Comparison of ENCODE assay signal across 9 mouse cellular contexts in genomic region chr11:55419296-55419677, GRCm38 (mm10). TPM values are rescaled to one million over a fixed set of nuclear protein-coding genes. Genes with fewer than 3 reads are reported as not detected.
DNase-seq lines count a peak whose midpoint lies in the region; ATAC-seq and TF ChIP-seq lines count a peak whose summit lies in the region.
"Had no signal": no experiment of that assay in that cellular context is flagged by ENCODE, and none has a peak within 500 bp of the region (broad histone marks: within the 10 kb centered on the region; RNA-seq: fewer than 3 reads in every experiment).

No protein-coding gene starts in this region.

- H3K36me3 ChIP-seq in midbrain, embryonic 11.5 days (ENCODE audit: control insufficient read depth, insufficient read depth, low read length): no peaks in the 10 kb centered on the region

- no peak for ATAC-seq in midbrain, embryonic 11.5 days (ENCODE audit: low FRiP score)

- peak overlapping the region; percentile 60 for H3K4me2 ChIP-seq in midbrain, embryonic 11.5 days

- no peak for TF ChIP-seq CTCF in lung, adult 2 months (IDR thresholded peaks at IDR 0.05; ENCODE audit: insufficient read depth, low read length)

- H3K27ac ChIP-seq in midbrain, embryonic 11.5 days (ENCODE audit: low read depth, low read length): peak overlapping the region; percentile 57; the same call in 1 of the 2 replicates
- H3K27ac ChIP-seq: macrophage had no signal

- 14% methylated on average over 4 of the region's 4 CpGs for WGBS in lung, adult 2 months
- WGBS in midbrain, embryonic 11.5 days: 2% methylated on average over 4 of the region's 4 CpGs

- H3K4me3 ChIP-seq in lung, adult 2 months (replicated peaks; ENCODE audit: extremely low read depth, low read depth, low read length): peak overlapping the region; percentile 89
- H3K4me3 ChIP-seq in midbrain, embryonic 11.5 days (ENCODE audit: low read depth, low read length): peak overlapping the region; percentile 34

- DNase-seq in lung, adult 2 months: no peak
- no peak for DNase-seq in lung, postnatal 4 days
- DNase-seq in cerebellum, adult 9-11 months: peak; percentile 87
- DNase-seq in gastrocnemius, postnatal 25 days: peak; percentile 73
- peak; percentile 32 to 62 for DNase-seq in layer of hippocampus, adult 8-10 months (ENCODE audit: low spot score in 2 of 2)
- DNase-seq in midbrain, embryonic 11.5 days (ENCODE audit: low spot score, missing footprints): peak; percentile 91
- DNase-seq in embryo, embryonic 10.5 days (ENCODE audit: low spot score): no peak
- DNase-seq in urinary bladder, adult 2 months (ENCODE audit: low spot score): no peak

- TF ChIP-seq POLR2A in lung, adult 2 months (IDR thresholded peaks at IDR 0.05; ENCODE audit: borderline replicate concordance, extremely low read depth, low read depth, low read length): no peak

- H3K9ac ChIP-seq in midbrain, embryonic 11.5 days (ENCODE audit: low read length): peak overlapping the region; percentile 66

- H3K27me3 ChIP-seq in midbrain, embryonic 11.5 days (ENCODE audit: control insufficient read depth, insufficient read depth, low read length): no peaks in the 10 kb centered on the region

- peaks cover 15% of the 10 kb centered on the region for H3K4me1 ChIP-seq in lung, adult 2 months (ENCODE audit: control insufficient read depth, insufficient read depth, low read length)
- H3K4me1 ChIP-seq in midbrain, embryonic 11.5 days (ENCODE audit: control insufficient read depth, insufficient read depth, low read length): peaks cover 29% of the 10 kb centered on the region

- no peaks in the 10 kb centered on the region for H3K9me3 ChIP-seq in midbrain, embryonic 11.5 days (ENCODE audit: control insufficient read depth, low read length)

RNA-seq across cellular contexts. Expression of gene Sparc, which starts 3.7 kb away (rescaled TPM):
- 2,531 and 3,134 TPM in 2 replicates for polyA plus RNA-seq in lung, adult 2 months (2012; rRNA removed)
- 1,000 to 10,000 TPM in 1 of 2 experiments, 100 to 1,000 TPM in 1; 811 to 1,001 TPM for total RNA-seq in gastrocnemius, postnatal 25 days (2021)
- total RNA-seq in layer of hippocampus, adult 8-10 months (2022): 100 to 1,000 TPM; 259 to 443 (median 324) TPM
- polyA plus RNA-seq in midbrain, embryonic 11.5 days (2014; fragmentation: Nextera tagmentation; extraction: Ambion mirVana): 411 and 428 TPM in 2 replicates
- 3,106 and 3,504 TPM in 2 replicates for polyA plus RNA-seq in urinary bladder, adult 2 months (2012; rRNA removed)

RNA-seq across cellular contexts. Expression of gene Atox1, which starts 41.8 kb away (rescaled TPM):
- 243 and 337 TPM in 2 replicates for polyA plus RNA-seq in lung, adult 2 months (2012; rRNA removed)
- total RNA-seq in gastrocnemius, postnatal 25 days (2021): 10 to 100 TPM; 51.8 to 60.6 TPM
- total RNA-seq in layer of hippocampus, adult 8-10 months (2022): 100 to 1,000 TPM in 2 of 4 experiments, 10 to 100 TPM in 2; 82.1 to 124 (median 98.0) TPM
- polyA plus RNA-seq in midbrain, embryonic 11.5 days (2014; fragmentation: Nextera tagmentation; extraction: Ambion mirVana): 217 and 224 TPM in 2 replicates
- polyA plus RNA-seq in urinary bladder, adult 2 months (2012; rRNA removed): 382 and 536 TPM in 2 replicates

RNA-seq across cellular contexts. Expression of gene G3bp1, which starts 50.2 kb away (rescaled TPM):
- 20.5 and 21.8 TPM in 2 replicates for polyA plus RNA-seq in lung, adult 2 months (2012; rRNA removed)
- total RNA-seq in gastrocnemius, postnatal 25 days (2021): 10 to 100 TPM; 50.0 to 50.4 TPM
- 10 to 100 TPM; 36.2 to 37.6 (median 37.0) TPM for total RNA-seq in layer of hippocampus, adult 8-10 months (2022)
- polyA plus RNA-seq in midbrain, embryonic 11.5 days (2014; fragmentation: Nextera tagmentation; extraction: Ambion mirVana): 241 and 244 TPM in 2 replicates
- polyA plus RNA-seq in urinary bladder, adult 2 months (2012; rRNA removed): 41.6 and 41.8 TPM in 2 replicates

Comparison
In these comparisons a context has a peak if more than half of its experiments do, and no peak if none do; other contexts are left out.
1. DNase-seq: peak in cerebellum, adult 9-11 months (single experiment), gastrocnemius, postnatal 25 days (single experiment), layer of hippocampus, adult 8-10 months (2 of 2) and midbrain, embryonic 11.5 days (single experiment); none in lung, adult 2 months (single experiment), lung, postnatal 4 days (0 of 2), embryo, embryonic 10.5 days (single experiment) and urinary bladder, adult 2 months (single experiment).